ENCODE assay signal across 19 mouse cellular contexts in genomic region chr1:45873250-45873649, GRCm38 (mm10). TPM values are rescaled to one million over a fixed set of nuclear protein-coding genes. Genes with fewer than 3 reads are reported as not detected.
DNase-seq lines count a peak whose midpoint lies in the region; ATAC-seq and TF ChIP-seq lines count a peak whose summit lies in the region.
"Had no signal": no experiment of that assay in that cellular context is flagged by ENCODE, and none has a peak within 500 bp of the region (broad histone marks: within the 10 kb centered on the region; RNA-seq: fewer than 3 reads in every experiment).

No protein-coding gene starts in this region.

- peak; percentile 92 for ATAC-seq in erythroblast, adult 5-6 weeks (replicated peaks; ENCODE audit: low FRiP score, poor library complexity, severe bottlenecking)
- ATAC-seq in liver, postnatal 0 days = peak; percentile 83
- no peak for ATAC-seq in monocyte, adult 5-6 weeks (replicated peaks; ENCODE audit: insufficient number of reproducible peaks, low FRiP score, low TSS enrichment, poor library complexity, severe bottlenecking)
- ATAC-seq: forebrain, postnatal 0 days; hindbrain, postnatal 0 days had no signal

- TF ChIP-seq POLR2A in MEL (IDR thresholded peaks at IDR 0.05; ENCODE audit: control insufficient read depth in 1 of 2, insufficient read depth in 1 of 2, low read depth in 1 of 2, low read length in 2 of 2, poor library complexity in 1 of 2) = no peak

- H3K9me3 ChIP-seq in MEL (replicated peaks; ENCODE audit: insufficient read depth, low read length) = no peaks in the 10 kb centered on the region
- H3K9me3 ChIP-seq in liver, postnatal 0 days (ENCODE audit: low read length) = no peaks in the 10 kb centered on the region

- peak overlapping the region; percentile 80 for H3K27ac ChIP-seq in MEL (ENCODE audit: control insufficient read depth, low read depth, low read length)
- H3K27ac ChIP-seq in liver, postnatal 0 days (ENCODE audit: low read depth) = peak overlapping the region; percentile 64
- H3K27ac ChIP-seq: hindbrain, postnatal 0 days had no signal

- H3K4me2 ChIP-seq in liver, postnatal 0 days (ENCODE audit: low read depth, low read length) = no peak overlapping the region

- no peaks in the 10 kb centered on the region for H3K79me2 ChIP-seq in MEL (ENCODE audit: control insufficient read depth, insufficient read depth, low read length, poor library complexity)

- no peak for TF ChIP-seq CTCF in MEL (IDR thresholded peaks at IDR 0.05 in 2 of 3, conservative IDR thresholded peaks at IDR 0.05 in 1 of 3; ENCODE audit: control insufficient read depth in 1 of 3, insufficient read depth in 1 of 3, low read depth in 2 of 3, low read length in 3 of 3, poor library complexity in 1 of 3, severe bottlenecking in 1 of 3)
- no peak for TF ChIP-seq CTCF in liver, postnatal 0 days (IDR thresholded peaks at IDR 0.05; ENCODE audit: low read depth)

- H3K4me3 ChIP-seq in MEL (ENCODE audit: control insufficient read depth in 1 of 2, insufficient read depth in 1 of 2, low read depth in 2 of 2, low read length in 2 of 2) = peak overlapping the region in 1 of 2 experiments; percentile 36; a peak in 2 of 4 replicates
- no peak overlapping the region for H3K4me3 ChIP-seq in liver, postnatal 0 days (ENCODE audit: low read depth, low read length)

- H3K27me3 ChIP-seq in MEL (ENCODE audit: control insufficient read depth in 1 of 2, insufficient read depth in 2 of 2, low read length in 2 of 2) = no peaks in the 10 kb centered on the region
- H3K27me3 ChIP-seq in liver, postnatal 0 days (ENCODE audit: insufficient read depth, low read length) = no peaks in the 10 kb centered on the region

- peak overlapping the region; percentile 22 for H3K9ac ChIP-seq in MEL (ENCODE audit: control insufficient read depth, low read depth, low read length, poor library complexity, severe bottlenecking)
- H3K9ac ChIP-seq in liver, postnatal 0 days (replicated peaks) = no peak overlapping the region
- H3K9ac ChIP-seq: forebrain, postnatal 0 days had no signal

- peaks cover 0 to 48% of the 10 kb centered on the region in 2 experiments; a peak in 2 of 4 replicates for H3K36me3 ChIP-seq in MEL (ENCODE audit: control insufficient read depth in 1 of 2, insufficient read depth in 2 of 2, low read length in 2 of 2)
- H3K36me3 ChIP-seq in liver, postnatal 0 days (replicated peaks; ENCODE audit: insufficient read depth, low read length) = no peaks in the 10 kb centered on the region

- 32% methylated on average over 2 of the region's 2 CpGs for WGBS in liver, postnatal 0 days (ENCODE audit: insufficient replicate concordance)

- peaks cover 27 to 38% of the 10 kb centered on the region in 2 experiments for H3K4me1 ChIP-seq in MEL (ENCODE audit: control insufficient read depth in 1 of 2, insufficient read depth in 2 of 2, low read length in 2 of 2)
- peaks cover 21% of the 10 kb centered on the region for H3K4me1 ChIP-seq in liver, postnatal 0 days (ENCODE audit: insufficient read depth)

- no peak for TF ChIP-seq RAD21 in MEL (IDR thresholded peaks at IDR 0.05; ENCODE audit: low read depth, low read length)

- peak; percentile 89 to 91 for TF ChIP-seq EP300 in MEL (IDR thresholded peaks at IDR 0.05; ENCODE audit: low read depth in 1 of 2, low read length in 2 of 2)
- peak; percentile 68 for TF ChIP-seq EP300 in liver, postnatal 0 days (IDR thresholded peaks at IDR 0.05; ENCODE audit: low read depth)

- DNase-seq in A20 (ENCODE audit: low read depth, low spot score) (peak; percentile 41), MEL (ENCODE audit: low read depth, low spot score) (peak; percentile 85)
- DNase-seq in liver, postnatal 0 days = no peak
- no peak for DNase-seq in spleen, postnatal 4 days (ENCODE audit: low spot score in 2 of 2)
- no peak for DNase-seq in testis, postnatal 14 days (ENCODE audit: low spot score)
- DNase-seq: cerebellum, adult 18-20 months; forebrain, postnatal 0 days; heart, postnatal 10 days; kidney, adult 9 months; lung, postnatal 4 days; retina, postnatal 1 day had no signal

TF ChIP-seq in MEL, 35 proteins besides CTCF, POLR2A, EP300 and RAD21:
- TF ChIP-seq RCOR1 (IDR thresholded peaks at IDR 0.05; ENCODE audit: low read depth, low read length) (peak; percentile 51), MYC (IDR thresholded peaks at IDR 0.05; ENCODE audit: low read depth, low read length) (peak; percentile 40; the same call in 1 of the 2 replicates), CHD1 (IDR thresholded peaks at IDR 0.05; ENCODE audit: low read depth, low read length) (no peak), SIN3A (IDR thresholded peaks at IDR 0.05; ENCODE audit: low read length) (peak; percentile 71), GATA1 (IDR thresholded peaks at IDR 0.05; ENCODE audit: low read depth, low read length) (peak; percentile 86), GABPA (IDR thresholded peaks at IDR 0.05; ENCODE audit: low read depth, low read length) (peak; percentile 100), MEF2A (IDR thresholded peaks at IDR 0.05; ENCODE audit: extremely low read depth, insufficient replicate concordance, low read depth, low read length, poor library complexity, severe bottlenecking) (no peak), TBP (IDR thresholded peaks at IDR 0.05; ENCODE audit: low read depth, low read length) (no peak; the same call in 1 of the 2 replicates), JUND (IDR thresholded peaks at IDR 0.05; ENCODE audit: low read depth, low read length) (no peak), TCF12 (IDR thresholded peaks at IDR 0.05; ENCODE audit: low read depth, low read length) (peak; percentile 31; the same call in 1 of the 2 replicates), UBTF (IDR thresholded peaks at IDR 0.05; ENCODE audit: borderline replicate concordance, insufficient read depth, low read depth, low read length) (no peak), POLR2AphosphoS5 (IDR thresholded peaks at IDR 0.05; ENCODE audit: borderline replicate concordance, low read depth, low read length) (no peak), HCFC1 (IDR thresholded peaks at IDR 0.05; ENCODE audit: low read depth, low read length) (0 out of 2 replicates have a peak, but pooled peaks have one; percentile 42), MAFK (IDR thresholded peaks at IDR 0.05; ENCODE audit: borderline replicate concordance, low read depth, low read length) (peak; percentile 98), NELFE (IDR thresholded peaks at IDR 0.05; ENCODE audit: low read depth, low read length) (no peak), ETS1 (IDR thresholded peaks at IDR 0.05; ENCODE audit: low read depth, low read length) (peak; percentile 91), CHD2 (IDR thresholded peaks at IDR 0.05; ENCODE audit: low read length) (no peak)
TF ChIP-seq in MEL: peak in this region for 9.

RNA-seq across cellular contexts. Expression of gene Gm5269, which starts 16.8 kb away (rescaled TPM):
- not detected in 2 replicates for total RNA-seq in MEL (2012; rRNA removed)
- polyA plus RNA-seq in MEL (2012; ENCODE audit: insufficient read depth in 1 of 2, insufficient read length in 2 of 2, low read depth in 1 of 2, low replicate concordance in 2 of 2, missing spikeins in 1 of 2) = under 1 TPM in 1 of 2 experiments, not detected in 1; 0.67 TPM
- total RNA-seq in erythroblast, adult 5-6 weeks (2015; ENCODE audit: low replicate concordance) = not detected in 2 replicates
- total RNA-seq in erythroblast, adult 5-6 weeks (2017; ENCODE audit: low replicate concordance) = not detected in 2 replicates
- not detected in 2 replicates for polyA plus RNA-seq in liver, postnatal 0 days (2015; fragmentation: Nextera tagmentation; extraction: Ambion mirVana)
- total RNA-seq in monocyte, adult 5-6 weeks (2017) = not detected in 3 replicates
- total RNA-seq: forebrain, postnatal 0 days; gastrocnemius, postnatal 4 days; heart, postnatal 10 days; hindbrain, postnatal 0 days; liver, adult 2 months had no signal
- polyA plus RNA-seq: forebrain, postnatal 0 days; hindbrain, postnatal 0 days; liver, adult 2 months; neural tube, embryonic 14.5 days; spleen, adult 2 months; urinary bladder, adult 2 months had no signal

RNA-seq across cellular contexts. Expression of gene Slc40a1, which starts 53.1 kb away (rescaled TPM):
- total RNA-seq in MEL (2012; rRNA removed) = 47.2 and 74.7 TPM in 2 replicates
- 10 to 100 TPM in 1 of 2 experiments, not detected in 1; 36.8 TPM for polyA plus RNA-seq in MEL (2012; ENCODE audit: insufficient read depth in 1 of 2, insufficient read length in 2 of 2, low read depth in 1 of 2, low replicate concordance in 2 of 2, missing spikeins in 1 of 2)
- 91.3 and 128 TPM in 2 replicates for total RNA-seq in erythroblast, adult 5-6 weeks (2015; ENCODE audit: low replicate concordance)
- total RNA-seq in erythroblast, adult 5-6 weeks (2017; ENCODE audit: low replicate concordance) = 101 and 135 TPM in 2 replicates
- 197 and 219 TPM in 2 replicates for polyA plus RNA-seq in liver, postnatal 0 days (2015; fragmentation: Nextera tagmentation; extraction: Ambion mirVana)
- 2.0 to 5.7 TPM in 2 of 3 replicates, not detected in the other for total RNA-seq in monocyte, adult 5-6 weeks (2017)

Comparison
In these comparisons a context has a peak if more than half of its experiments do, and no peak if none do; other contexts are left out.
1. DNase-seq: peak in A20 (single experiment) and MEL (single experiment); none in liver, postnatal 0 days (single experiment), spleen, postnatal 4 days (0 of 2) and testis, postnatal 14 days (single experiment).